Mouse (Mus musculus) liver, postnatal 0 days (tissue): ENCODE measurements around the gene Cdk14.

Experiments used
- CTCF ChIP-seq: sonication (generic); IDR thresholded peaks from 2 replicates; pipeline ENCODE4 v1.5.1; 2016; ENCODE audit warnings: antibody characterized with exemption, low read depth
- EP300 ChIP-seq: IDR thresholded peaks from 2 replicates; pipeline ENCODE4 v1.6.1; 2016; ENCODE audit warnings: antibody characterized with exemption, low read depth, mild to moderate bottlenecking

GRCm38 (mm10) chr5:5368389-5369164, 51.5 kb downstream of the Cdk14 start:
- no peak for TF ChIP-seq CTCF
- no peak for TF ChIP-seq EP300
